Mouse (Mus musculus) neural tube, embryonic 15.5 days (tissue): ENCODE measurements at regions not wholly inside any gene's neighbourhood (a gene's known extent, or its start where the extent isn't known, plus 50 kb on each side); places are given as distances from the start of the nearest gene placed in this dataset.

Experiments used
- ATAC-seq: fragments of 200-750 bp; cut with Nextera tagmentation; 2 replicates; pipeline ENCODE4 v1.8.0; 2017; ENCODE audit warnings: mild to moderate bottlenecking, moderate TSS enrichment, moderate library complexity; ENCODE audit not compliant: low FRiP score
- H3K27ac ChIP-seq: fragments of 300-500 bp; sonication (generic); replicated peaks from 2 replicates; pipeline ENCODE4 v1.5.1; 2015; ENCODE audit warnings: mild to moderate bottlenecking, inconsistent platforms
- H3K27me3 ChIP-seq: fragments of 300-500 bp; sonication (generic); replicated peaks from 2 replicates; pipeline ENCODE4 v1.6.1; 2015; ENCODE audit warnings: inconsistent platforms
- H3K36me3 ChIP-seq: fragments of 300-500 bp; sonication (generic); 2 replicates; pipeline ENCODE4 v1.6.1; 2015; ENCODE audit warnings: inconsistent platforms
- H3K4me1 ChIP-seq: fragments of 300-500 bp; sonication (generic); 2 replicates; pipeline ENCODE4 v1.6.1; 2015; ENCODE audit warnings: inconsistent platforms
- H3K4me2 ChIP-seq: fragments of 300-500 bp; sonication (generic); 2 replicates; pipeline ENCODE4 v1.6.1; 2015; ENCODE audit warnings: inconsistent platforms, mild to moderate bottlenecking, moderate library complexity
- H3K4me3 ChIP-seq: fragments of 300-500 bp; sonication (generic); replicated peaks from 2 replicates; pipeline ENCODE4 v1.5.1; 2015; ENCODE audit warnings: mild to moderate bottlenecking, inconsistent platforms
- H3K9ac ChIP-seq: fragments of 300-500 bp; sonication (generic); replicated peaks from 2 replicates; pipeline ENCODE4 v1.6.1; 2015; ENCODE audit warnings: mild to moderate bottlenecking, inconsistent platforms
- H3K9me3 ChIP-seq: fragments of 300-500 bp; sonication (generic); replicated peaks from 2 replicates; pipeline ENCODE4 v1.6.1; 2016; ENCODE audit warnings: inconsistent platforms
- WGBS: fragments of 180-500 bp; shearing (Covaris S2); methylation state at CpG from one replicate; pipeline ENCODE4 v1.1.7; 2015; ENCODE audit warnings: mixed read lengths; 5-methylcytosine and 5-hydroxymethylcytosine counted together

GRCm38 (mm10) chr8:62752725-62753430, 197.9 kb upstream of the Spock3 start:
- ATAC-seq = peak; percentile 77
- no peaks in the 10 kb centered on the region for H3K36me3 ChIP-seq
- no peaks in the 10 kb centered on the region for H3K27me3 ChIP-seq
- no peak overlapping the region for H3K9ac ChIP-seq
- no peak overlapping the region for H3K27ac ChIP-seq
- WGBS = 62% methylated on average over 8 of the region's 8 CpGs
- no peak overlapping the region for H3K4me2 ChIP-seq
- H3K4me3 ChIP-seq = no peak overlapping the region
- H3K4me1 ChIP-seq = no peaks in the 10 kb centered on the region
- no peaks in the 10 kb centered on the region for H3K9me3 ChIP-seq

DNA sequence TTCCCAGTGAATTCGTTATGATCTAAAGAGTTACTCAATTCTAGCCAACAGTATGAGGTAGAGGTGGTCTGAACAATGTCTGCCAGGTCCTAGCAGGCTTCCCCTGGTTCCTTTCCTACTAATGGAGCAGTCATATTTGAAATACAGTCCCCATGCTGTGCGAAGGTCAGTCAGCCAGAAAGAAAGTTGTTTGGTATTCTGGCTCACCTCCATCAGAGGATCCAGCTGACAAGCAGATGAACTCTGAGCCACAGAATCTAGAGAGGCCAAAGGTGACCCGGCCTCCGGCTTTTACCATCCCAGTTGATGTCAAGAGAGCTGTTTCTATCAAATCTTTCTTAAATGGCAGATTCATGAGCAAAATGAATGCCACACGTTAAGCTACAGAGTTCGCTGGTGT, 177.0 kb upstream of the Spock3 start:
- ATAC-seq = no peak
- H3K36me3 ChIP-seq = no peaks in the 10 kb centered on the region

DNA sequence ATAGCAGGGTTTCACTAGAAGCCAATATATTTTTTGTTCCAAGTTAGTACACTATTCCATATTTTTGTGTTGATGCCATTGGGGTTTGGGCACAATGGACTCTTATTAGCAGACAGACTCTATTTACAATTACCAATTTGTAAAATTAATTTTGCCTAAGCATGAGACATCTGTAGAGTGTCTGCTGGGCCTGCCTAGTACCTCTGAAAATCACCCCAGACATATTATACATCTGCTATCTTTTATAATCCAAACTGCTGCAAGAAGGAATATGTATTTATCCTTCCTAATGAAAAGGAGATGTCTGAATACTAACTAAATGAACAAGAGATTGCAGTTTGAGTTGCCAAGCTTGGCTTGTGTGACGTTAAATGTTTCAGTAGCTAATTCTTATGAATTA, 146.3 kb upstream of the Spock3 start:
- Histone ChIP-seq H3K4me1 (no peaks in the 10 kb centered on the region), H3K4me2 (no peak overlapping the region), H3K9me3 (no peaks in the 10 kb centered on the region), H3K27me3 (no peaks in the 10 kb centered on the region), H3K27ac (no peak overlapping the region), H3K36me3 (no peaks in the 10 kb centered on the region), H3K4me3 (no peak overlapping the region), H3K9ac (no peak overlapping the region)
- whole genome bisulfite sequencing = 76% methylated on average over 1 of the region's 1 CpGs
- ATAC-seq = no peak

More for the DNA sequence above, 177.0 kb upstream of the Spock3 start:
- no peaks in the 10 kb centered on the region for H3K4me1 ChIP-seq
- H3K9ac ChIP-seq = no peak overlapping the region
- no peak overlapping the region for H3K4me2 ChIP-seq
- no peaks in the 10 kb centered on the region for H3K9me3 ChIP-seq
- no peak overlapping the region for H3K27ac ChIP-seq
- no peak overlapping the region for H3K4me3 ChIP-seq
- H3K27me3 ChIP-seq = no peaks in the 10 kb centered on the region
- WGBS = 83% methylated on average over 6 of the region's 6 CpGs
